Mouse (Mus musculus): ENCODE data around the gene Ybx1. TPM values are rescaled to one million over a fixed set of nuclear protein-coding genes. Genes with fewer than 3 reads are reported as not detected.

Ybx1 gene
- polyA plus RNA-seq, 1 experiment from 2014 or later = 553 TPM

GRCm38 (mm10) chr4:119275726-119276125 is 18.7 kb downstream of the Ybx1 start:
- H3K36me3 ChIP-seq (ENCODE audit: control insufficient read depth, insufficient read depth) = peaks cover 74% of the 10 kb centered on the region
- no peak overlapping the region for H3K9ac ChIP-seq (ENCODE audit: low read depth, low read length)
- TF ChIP-seq CTCF (IDR thresholded peaks at IDR 0.05; ENCODE audit: low read depth) = no peak
- no peaks in the 10 kb centered on the region for H3K9me3 ChIP-seq (ENCODE audit: control insufficient read depth)
- no peaks in the 10 kb centered on the region for H3K4me1 ChIP-seq (replicated peaks; ENCODE audit: control insufficient read depth, insufficient read depth, low read length)
- peak overlapping the region; percentile 79 for H3K27ac ChIP-seq (ENCODE audit: low read depth, low read length)
- no peak overlapping the region for H3K4me2 ChIP-seq (replicated peaks; ENCODE audit: low read depth)
- no peak for ATAC-seq
- no peak overlapping the region for H3K4me3 ChIP-seq (ENCODE audit: low read depth, low read length)
- no peaks in the 10 kb centered on the region for H3K27me3 ChIP-seq (replicated peaks; ENCODE audit: control insufficient read depth, insufficient read depth, low read length)
- 70% methylated on average over 2 of the region's 2 CpGs for WGBS

DNA sequence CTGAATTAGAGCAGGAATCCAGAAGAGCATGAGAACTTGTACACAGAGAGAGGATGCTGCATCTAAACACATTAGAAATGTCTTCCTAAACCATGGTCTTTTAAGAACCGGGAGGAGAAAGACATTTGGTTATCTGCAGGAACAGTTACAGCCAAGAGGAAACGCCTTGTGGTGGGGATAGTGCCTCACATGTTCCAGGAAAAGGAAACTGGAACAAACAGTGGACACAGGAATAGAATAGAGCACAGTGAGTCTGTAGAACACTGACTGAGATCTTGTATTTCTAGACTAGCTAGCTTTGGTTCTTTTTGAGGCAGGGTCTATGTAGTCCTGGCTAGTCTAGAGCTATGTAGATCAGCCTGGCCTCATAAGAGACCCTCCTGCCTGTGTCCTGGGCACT is 19.2 kb downstream of the Ybx1 start:
- H3K27me3 ChIP-seq (replicated peaks; ENCODE audit: control insufficient read depth, insufficient read depth, low read length) = no peaks in the 10 kb centered on the region
- H3K27ac ChIP-seq (ENCODE audit: low read depth, low read length) = peak overlapping the region; percentile 79
- no peaks in the 10 kb centered on the region for H3K4me1 ChIP-seq (replicated peaks; ENCODE audit: control insufficient read depth, insufficient read depth, low read length)
- no peak overlapping the region for H3K4me3 ChIP-seq (ENCODE audit: low read depth, low read length)
- H3K9me3 ChIP-seq (ENCODE audit: control insufficient read depth) = no peaks in the 10 kb centered on the region
- no peak overlapping the region for H3K9ac ChIP-seq (ENCODE audit: low read depth, low read length)
- 0 out of 2 replicates have a peak, but pooled peaks have one; percentile 22 for ATAC-seq
- peaks cover 75% of the 10 kb centered on the region for H3K36me3 ChIP-seq (ENCODE audit: control insufficient read depth, insufficient read depth)
- WGBS = 56% methylated on average over 2 of the region's 2 CpGs
- TF ChIP-seq CTCF (IDR thresholded peaks at IDR 0.05; ENCODE audit: low read depth) = no peak
- H3K4me2 ChIP-seq (replicated peaks; ENCODE audit: low read depth) = no peak overlapping the region

DNA sequence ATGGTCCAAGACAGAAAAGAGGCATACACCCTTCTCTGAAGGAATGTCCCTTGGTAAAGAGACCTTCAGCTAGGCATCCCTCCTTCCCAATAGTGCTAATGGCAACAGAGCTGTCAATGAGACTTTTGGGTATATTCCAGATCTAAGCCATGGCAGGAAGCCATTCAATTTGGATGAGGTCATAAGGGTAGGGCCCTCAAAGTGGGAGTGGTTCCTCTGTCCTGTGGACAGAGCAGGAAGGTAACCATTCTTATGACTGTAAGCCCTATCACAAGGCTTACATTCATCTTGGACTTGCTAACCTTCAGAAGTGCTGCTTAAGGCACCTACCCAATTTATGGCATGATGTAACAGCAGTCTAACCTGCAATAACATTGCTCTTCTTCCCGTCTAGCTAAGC is 19.8 kb downstream of the Ybx1 start:
- Histone ChIP-seq H3K4me3 (ENCODE audit: low read depth, low read length) (no peak overlapping the region), H3K9me3 (ENCODE audit: control insufficient read depth) (no peaks in the 10 kb centered on the region), H3K9ac (ENCODE audit: low read depth, low read length) (no peak overlapping the region), H3K4me1 (replicated peaks; ENCODE audit: control insufficient read depth, insufficient read depth, low read length) (no peaks in the 10 kb centered on the region), H3K27me3 (replicated peaks; ENCODE audit: control insufficient read depth, insufficient read depth, low read length) (no peaks in the 10 kb centered on the region), H3K36me3 (ENCODE audit: control insufficient read depth, insufficient read depth) (peaks cover 76% of the 10 kb centered on the region), H3K27ac (ENCODE audit: low read depth, low read length) (peak overlapping the region; percentile 79), H3K4me2 (replicated peaks; ENCODE audit: low read depth) (no peak overlapping the region)
- peak; percentile 71 for ATAC-seq
- no peak for TF ChIP-seq CTCF (IDR thresholded peaks at IDR 0.05; ENCODE audit: low read depth)
- WGBS = 48% methylated on average over 1 of the region's 1 CpGs

DNA sequence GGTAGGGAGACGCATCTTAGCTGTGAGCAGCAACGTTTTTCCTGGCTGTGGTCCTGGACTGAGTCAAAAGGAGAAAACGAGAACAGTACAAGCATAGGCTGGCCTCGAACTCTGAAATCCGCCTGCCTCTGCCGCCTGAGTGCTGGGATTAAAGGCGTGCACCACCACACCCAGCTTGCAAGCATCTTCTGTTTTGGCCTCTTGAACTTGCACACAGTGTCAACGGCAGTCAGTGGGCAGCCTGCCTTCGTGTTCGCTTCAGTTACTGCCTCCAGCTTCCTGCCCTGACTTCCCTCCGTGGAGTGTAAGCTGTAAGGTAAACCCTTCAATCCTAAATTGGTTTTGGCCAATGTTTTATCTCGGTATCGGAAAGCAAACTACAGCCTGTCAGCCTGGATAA is 27.8 kb downstream of the Ybx1 start:
- no peak for ATAC-seq
- WGBS = 60% methylated on average over 13 of the region's 13 CpGs

GRCm38 (mm10) chr4:119263459-119263858 is 30.9 kb downstream of the Ybx1 start:
- H3K9ac ChIP-seq (ENCODE audit: low read depth, low read length) = no peak overlapping the region
- no peak for ATAC-seq
- 0 out of 2 replicates have a peak, but pooled peaks cover under 1% of the 10 kb centered on the region for H3K4me1 ChIP-seq (replicated peaks; ENCODE audit: control insufficient read depth, insufficient read depth, low read length)
- no peak overlapping the region for H3K4me2 ChIP-seq (replicated peaks; ENCODE audit: low read depth)
- TF ChIP-seq CTCF (IDR thresholded peaks at IDR 0.05; ENCODE audit: low read depth) = no peak
- H3K9me3 ChIP-seq (ENCODE audit: control insufficient read depth) = no peaks in the 10 kb centered on the region
- WGBS = 67% methylated on average over 3 of the region's 3 CpGs
- H3K27ac ChIP-seq (ENCODE audit: low read depth, low read length) = no peak overlapping the region
- H3K36me3 ChIP-seq (ENCODE audit: control insufficient read depth, insufficient read depth) = no peaks in the 10 kb centered on the region
- no peak overlapping the region for H3K4me3 ChIP-seq (ENCODE audit: low read depth, low read length)
- no peaks in the 10 kb centered on the region for H3K27me3 ChIP-seq (replicated peaks; ENCODE audit: control insufficient read depth, insufficient read depth, low read length)

More for the DNA sequence above, 27.8 kb downstream of the Ybx1 start:
- no peak overlapping the region for H3K4me3 ChIP-seq (ENCODE audit: low read depth, low read length)
- H3K9me3 ChIP-seq (ENCODE audit: control insufficient read depth) = no peaks in the 10 kb centered on the region
- no peak overlapping the region for H3K9ac ChIP-seq (ENCODE audit: low read depth, low read length)
- no peak overlapping the region for H3K27ac ChIP-seq (ENCODE audit: low read depth, low read length)
- H3K27me3 ChIP-seq (replicated peaks; ENCODE audit: control insufficient read depth, insufficient read depth, low read length) = no peaks in the 10 kb centered on the region
- H3K36me3 ChIP-seq (ENCODE audit: control insufficient read depth, insufficient read depth) = peaks cover 14% of the 10 kb centered on the region
- no peak for TF ChIP-seq CTCF (IDR thresholded peaks at IDR 0.05; ENCODE audit: low read depth)
- no peaks in the 10 kb centered on the region for H3K4me1 ChIP-seq (replicated peaks; ENCODE audit: control insufficient read depth, insufficient read depth, low read length)
- H3K4me2 ChIP-seq (replicated peaks; ENCODE audit: low read depth) = no peak overlapping the region

GRCm38 (mm10) chr4:119262483-119262882 is 31.9 kb downstream of the Ybx1 start:
- Histone ChIP-seq H3K4me2 (replicated peaks; ENCODE audit: low read depth) (no peak overlapping the region), H3K9me3 (ENCODE audit: control insufficient read depth) (no peaks in the 10 kb centered on the region), H3K4me3 (ENCODE audit: low read depth, low read length) (no peak overlapping the region), H3K36me3 (ENCODE audit: control insufficient read depth, insufficient read depth) (no peaks in the 10 kb centered on the region), H3K27me3 (replicated peaks; ENCODE audit: control insufficient read depth, insufficient read depth, low read length) (no peaks in the 10 kb centered on the region), H3K27ac (ENCODE audit: low read depth, low read length) (no peak overlapping the region), H3K4me1 (replicated peaks; ENCODE audit: control insufficient read depth, insufficient read depth, low read length) (0 out of 2 replicates have a peak, but pooled peaks cover 2% of the 10 kb centered on the region), H3K9ac (ENCODE audit: low read depth, low read length) (no peak overlapping the region)
- TF ChIP-seq CTCF (IDR thresholded peaks at IDR 0.05; ENCODE audit: low read depth) = no peak
- 87% methylated on average over 5 of the region's 5 CpGs for WGBS
- ATAC-seq = no peak
